Mouse (Mus musculus) gastrocnemius, adult 2 months (tissue): ENCODE results near the gene Pofut1. TPM values are rescaled to one million over a fixed set of nuclear protein-coding genes. Genes with fewer than 3 reads are reported as not detected.
"Not testable (repeated sequence)": the region's sequence is repeated elsewhere in the genome, so short reads cannot be mapped to it uniquely, and the experiment has no call there.

Experiments
- DNase-seq: peaks from one replicate; pipeline ENCODE4 v3.0.0; 2022
- H3K27ac ChIP-seq: fragments of 200-600 bp; 2 replicates; pipeline ENCODE4 v1.8.1; 2022; ENCODE audit warnings: mild to moderate bottlenecking
- H3K4me3 ChIP-seq: fragments of 200-600 bp; 2 replicates; pipeline ENCODE4 v1.8.1; 2022; ENCODE audit warnings: mild to moderate bottlenecking, moderate library complexity
- CTCF ChIP-seq: fragments of 200-600 bp; IDR thresholded peaks from 2 replicates; pipeline ENCODE4 v1.8.1; 2022; ENCODE audit warnings: antibody characterized with exemption, mild to moderate bottlenecking, moderate library complexity
- intact Hi-C: fragments of 180-260 bp; cut with DNase I; formaldehyde crosslinking; loops from one replicate; pipeline ENCODE4 v1.15.1; 2025
- total RNA-seq, 2 experiments: library from RNA; stranded (reverse); gene quantifications; 2 replicates each; pipeline ENCODE4 v1.2.3; 2021

The Pofut1 gene
- total RNA-seq, 2 experiments from 2014 or later, result 7.6 to 13.2 TPM

DNA sequence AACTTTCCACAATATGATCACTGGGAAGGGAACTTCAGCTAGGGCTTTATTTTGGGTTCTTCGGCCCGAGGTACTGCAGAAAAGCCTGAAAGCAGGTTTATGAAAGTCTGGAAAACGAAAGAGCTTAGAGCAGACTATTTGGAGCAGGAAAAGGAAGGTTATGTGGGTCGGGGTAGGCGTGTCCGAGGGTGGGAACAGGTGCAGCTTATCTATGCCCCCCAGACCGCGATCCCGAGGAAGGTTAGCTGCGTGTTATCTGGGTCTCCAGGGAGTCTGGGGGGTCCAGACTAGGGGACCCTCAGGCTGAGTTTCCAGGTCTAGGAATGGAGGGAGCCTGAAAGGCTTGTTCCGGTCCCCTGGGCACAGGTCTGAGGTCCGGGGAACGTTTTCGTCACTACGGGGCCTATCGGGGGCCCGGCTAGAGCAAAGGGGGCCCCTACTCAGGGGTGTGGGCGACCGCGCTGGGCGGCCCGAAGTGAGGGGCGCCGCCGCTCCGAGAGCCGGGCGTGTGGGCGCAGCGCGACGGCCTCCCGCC is 565 bp upstream of the Pofut1 start:
- DNase-seq, result no peak
- no peak for TF ChIP-seq CTCF
- intact Hi-C loops, result loop anchor here (5.0 kb wide), 3 partner anchors 52 to 107 kb away; partner anchors contain the start of genes Asxl1, Kif3b and Tm9sf4
- peak overlapping the region; percentile 99 for H3K4me3 ChIP-seq
- peak overlapping the region; percentile 93 for H3K27ac ChIP-seq

GRCm38 (mm10) chr2:153242156-153242555 is 823 bp downstream of the Pofut1 start:
- no peak for TF ChIP-seq CTCF
- peak overlapping the region; percentile 99 for H3K4me3 ChIP-seq
- no peak for DNase-seq
- intact Hi-C loops, result loop anchor here (5.0 kb wide), 3 partner anchors 50 to 105 kb away; partner anchors contain the start of genes Asxl1, Kif3b and Tm9sf4
- H3K27ac ChIP-seq, result peak overlapping the region; percentile 93

DNA sequence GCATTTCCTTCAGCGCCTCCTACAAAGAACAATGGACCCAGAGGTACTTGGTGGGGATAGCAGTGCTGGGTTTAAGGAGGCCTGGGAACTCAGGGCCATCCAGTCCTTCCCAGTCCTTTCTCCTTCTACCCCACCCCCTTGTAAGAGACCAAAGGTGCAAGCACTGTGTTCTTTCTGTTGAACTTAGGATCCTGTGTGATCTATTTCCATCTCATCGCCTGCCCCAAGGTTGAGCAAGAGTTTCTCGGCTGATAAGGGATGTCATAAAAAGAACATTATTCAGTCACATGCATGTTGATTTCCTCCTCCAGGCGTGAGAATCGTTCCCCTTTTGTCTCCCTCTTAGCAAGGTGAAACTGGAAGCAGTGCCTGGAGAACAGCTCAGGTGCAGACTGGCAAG is 8.4 kb downstream of the Pofut1 start:
- no peak overlapping the region for H3K27ac ChIP-seq
- no peak for TF ChIP-seq CTCF
- no peak overlapping the region for H3K4me3 ChIP-seq
- DNase-seq, result no peak
- intact Hi-C loops, result no loop called here

GRCm38 (mm10) chr2:153256604-153257003 is 15.3 kb downstream of the Pofut1 start:
- Histone ChIP-seq H3K27ac (peak overlapping the region; percentile 85), H3K4me3 (no peak overlapping the region)
- no peak for DNase-seq
- intact Hi-C loops, result no loop called here
- TF ChIP-seq CTCF, result no peak

DNA sequence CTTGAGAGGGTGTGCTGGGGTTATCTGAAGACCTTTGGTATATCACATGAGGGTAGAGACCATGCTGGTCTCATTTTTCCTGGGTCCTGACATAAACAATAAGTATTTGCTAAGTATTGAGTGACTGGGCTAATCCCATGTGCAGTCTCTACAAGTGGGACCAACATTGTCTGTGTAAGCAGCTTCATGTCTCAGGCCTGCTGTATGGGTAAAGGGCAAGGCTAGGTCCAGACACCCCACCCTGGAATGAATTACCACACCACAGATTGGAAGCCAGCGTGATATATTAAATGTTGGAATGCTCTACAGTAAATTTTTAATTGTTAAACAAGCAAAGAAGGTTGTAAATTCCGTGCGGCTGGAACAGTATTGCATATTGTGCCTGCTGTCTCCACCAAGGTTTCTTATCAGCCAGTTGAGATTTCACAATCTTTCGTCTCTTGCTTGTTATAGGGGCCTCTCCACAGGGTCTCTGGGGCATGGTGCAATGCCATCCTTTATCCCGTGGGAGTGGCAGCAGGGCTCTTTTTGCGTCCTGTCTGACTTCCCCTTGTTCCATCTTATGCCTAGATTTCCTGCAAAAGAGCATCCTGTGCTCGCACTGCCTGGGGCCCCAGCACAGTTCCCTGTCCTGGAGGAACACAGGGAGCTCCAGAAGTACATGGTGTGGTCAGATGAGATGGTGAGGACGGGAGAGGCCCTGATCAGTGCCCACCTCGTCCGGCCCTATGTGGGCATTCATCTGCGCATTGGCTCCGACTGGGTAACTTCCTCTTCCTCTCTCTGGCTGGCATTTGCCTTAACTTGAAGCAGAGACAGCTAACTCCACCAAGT is 17.9 kb downstream of the Pofut1 start:
- intact Hi-C loops, result no loop called here
- no peak for TF ChIP-seq CTCF
- no peak for DNase-seq
- H3K27ac ChIP-seq, result peak overlapping the region; percentile 54; the same call in 1 of the 2 replicates
- no peak overlapping the region for H3K4me3 ChIP-seq

DNA sequence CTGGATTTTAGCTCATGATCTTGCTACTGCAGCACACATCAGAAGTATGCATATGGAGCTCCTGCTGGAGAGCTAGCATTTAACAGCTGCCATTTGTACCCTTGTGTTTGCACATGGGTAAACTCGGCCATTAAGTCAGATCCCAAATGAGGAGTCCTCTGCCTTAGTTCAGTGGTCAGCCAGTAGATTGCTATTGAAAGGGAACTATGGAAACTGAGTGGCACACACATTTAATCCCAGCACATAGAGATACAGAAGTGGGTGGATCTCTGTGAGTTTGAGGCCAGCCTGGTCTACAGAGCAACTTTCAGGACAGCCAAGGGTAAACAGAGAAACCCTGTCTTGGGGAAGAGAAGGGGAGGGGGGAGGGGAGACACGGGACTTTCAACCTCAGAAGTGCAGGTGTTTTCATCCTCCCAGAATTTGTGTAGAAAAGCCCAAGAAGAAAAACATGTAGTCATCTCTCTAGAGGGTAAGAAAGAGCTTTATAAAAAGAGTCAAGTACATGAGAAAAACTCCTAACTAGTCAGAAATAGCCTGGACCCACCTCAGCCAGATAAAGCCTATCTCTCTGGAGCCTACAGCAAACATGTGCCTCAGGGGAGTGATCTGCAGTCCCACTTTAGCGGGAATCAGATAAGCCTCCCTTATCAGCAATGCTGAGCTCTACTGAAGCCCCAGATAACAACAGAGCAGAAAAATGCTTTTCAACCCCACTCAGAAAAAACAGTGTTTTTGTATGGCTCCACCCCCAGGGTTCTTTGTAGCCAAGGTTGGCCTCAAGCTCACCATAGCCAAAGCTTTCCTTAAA is 18.7 kb downstream of the Pofut1 start:
- no peak for DNase-seq
- intact Hi-C loops, result no loop called here
- no peak overlapping the region for H3K4me3 ChIP-seq
- H3K27ac ChIP-seq, result no peak overlapping the region
- no peak for TF ChIP-seq CTCF

DNA sequence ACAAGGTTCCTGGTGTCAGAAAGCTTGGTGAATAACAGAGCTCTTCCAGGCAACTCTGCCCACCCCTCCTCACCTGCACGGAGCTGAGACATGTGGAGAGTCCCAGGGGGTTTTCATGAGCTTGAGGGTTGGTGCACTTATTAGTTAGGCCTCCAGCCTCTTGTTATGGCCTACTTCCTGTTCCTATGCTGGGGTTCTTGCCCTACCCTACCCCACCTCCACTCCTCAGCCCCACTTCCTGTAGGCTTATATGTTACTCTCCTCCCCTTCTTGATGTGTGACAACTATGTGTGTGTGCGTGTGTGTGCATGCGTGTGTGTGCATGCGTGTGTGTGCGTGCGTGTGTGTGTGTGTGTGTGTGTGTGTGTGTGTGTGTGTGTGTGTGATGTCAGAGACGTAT is 21.7 kb downstream of the Pofut1 start:
- intact Hi-C loops, result no loop called here
- H3K4me3 ChIP-seq, result no peak overlapping the region
- H3K27ac ChIP-seq, result no peak overlapping the region
- no peak for TF ChIP-seq CTCF
- no peak for DNase-seq

GRCm38 (mm10) chr2:153267331-153267730 is 26.0 kb downstream of the Pofut1 start:
- Histone ChIP-seq H3K27ac (no peak overlapping the region), H3K4me3 (no peak overlapping the region)
- intact Hi-C loops, result no loop called here
- no peak for DNase-seq
- TF ChIP-seq CTCF, result no peak

- DNase-seq, H3K4me3 ChIP-seq, H3K27ac ChIP-seq, intact Hi-C loops: not testable (repeated sequence)
These were observed 29.0 kb downstream of the Pofut1 start for GRCm38 (mm10) chr2:153270231-153270915.

GRCm38 (mm10) chr2:153274200-153274918 is 33.0 kb downstream of the Pofut1 start:
- H3K27ac ChIP-seq, DNase-seq, intact Hi-C loops, H3K4me3 ChIP-seq: not testable (repeated sequence)

- no peak for TF ChIP-seq CTCF
- no peak for DNase-seq
- Histone ChIP-seq H3K4me3 (no peak overlapping the region), H3K27ac (no peak overlapping the region)
- intact Hi-C loops, result no loop called here
These were observed 33.5 kb downstream of the Pofut1 start for GRCm38 (mm10) chr2:153274919-153275247.

- H3K4me3 ChIP-seq, H3K27ac ChIP-seq, intact Hi-C loops, DNase-seq: not testable (repeated sequence)
These were observed 34.2 kb downstream of the Pofut1 start for GRCm38 (mm10) chr2:153275577-153275976.
